Mouse (Mus musculus) myocyte (in vitro differentiated cells): Measurements from ENCODE around the gene Fga.

Source experiments
- CEBPB ChIP-seq: IDR thresholded peaks from 2 replicates; pipeline ENCODE4 v1.6.1; 2011; ENCODE audit warnings: mild to moderate bottlenecking, moderate library complexity; ENCODE audit not compliant: poor library complexity, insufficient read depth, severe bottlenecking
- E2F4 ChIP-seq: IDR thresholded peaks from one replicate; pipeline ENCODE4 v1.6.1; 2011; ENCODE audit warnings: mild to moderate bottlenecking, control low read depth, moderate library complexity; ENCODE audit not compliant: insufficient read depth
- MYOD1 ChIP-seq, 3 experiments: IDR thresholded peaks; one replicate each; pipeline ENCODE4 v1.6.1; 2011; ENCODE audit warnings: control low read depth in 2 of 3, low read depth in 2 of 3, mild to moderate bottlenecking in 2 of 3, moderate library complexity in 1 of 3; ENCODE audit not compliant: insufficient read length in 2 of 3, control insufficient read depth in 1 of 3
- POLR2A ChIP-seq: IDR thresholded peaks from one replicate; pipeline ENCODE4 v1.6.1; 2011; ENCODE audit warnings: low read depth, mild to moderate bottlenecking, control low read depth, moderate library complexity; ENCODE audit not compliant: insufficient read length
- USF1 ChIP-seq: IDR thresholded peaks from one replicate; pipeline ENCODE4 v1.6.1; 2011; ENCODE audit warnings: low read depth, mild to moderate bottlenecking, control low read depth, moderate library complexity

DNA sequence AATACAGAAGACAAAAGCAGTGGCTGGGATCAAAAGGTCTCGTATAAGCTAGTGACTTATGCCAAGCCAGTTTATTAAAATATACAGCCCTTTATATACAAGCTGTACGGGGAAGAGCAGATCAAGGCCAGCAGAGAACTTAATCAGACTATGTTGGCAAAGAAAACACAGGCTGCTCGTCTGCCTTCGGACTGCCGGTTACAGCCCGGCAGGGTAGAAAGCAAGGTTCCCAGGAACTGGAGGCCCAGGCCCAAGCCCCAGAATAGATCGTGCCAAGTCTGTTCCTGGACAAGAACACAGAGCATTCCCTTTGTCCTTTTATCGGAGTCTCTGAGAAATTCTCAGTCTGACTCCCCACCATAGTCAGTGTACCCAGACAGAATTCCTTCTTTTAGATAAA is 44.0 kb upstream of the Fga start:
- TF ChIP-seq POLR2A (no peak), MYOD1 (IDR thresholded peaks at IDR 0.05; ENCODE audit: control insufficient read depth in 1 of 3, insufficient read length in 2 of 3, low read depth in 2 of 3) (no peak), USF1 (no peak), E2F4 (no peak), CEBPB (no peak)
